Mouse (Mus musculus): Measurements from ENCODE around the gene Vmn1r76.

The Vmn1r76 gene

GRCm38 (mm10) chr7:11938113-11938512 is at the start of gene Vmn1r76:
Gene Vmn1r76, minus strand, starts transcription at chr7:11938213.
- no peak for DNase-seq (ENCODE audit: low spot score)

- DNase-seq (ENCODE audit: low spot score): no peak
Measured at GRCm38 (mm10) chr7:11972611-11973010, 34.6 kb upstream of the Vmn1r76 start.

GRCm38 (mm10) chr7:11947991-11948390 is 10.0 kb upstream of the Vmn1r76 start:
- DNase-seq (ENCODE audit: low spot score): no peak

DNA sequence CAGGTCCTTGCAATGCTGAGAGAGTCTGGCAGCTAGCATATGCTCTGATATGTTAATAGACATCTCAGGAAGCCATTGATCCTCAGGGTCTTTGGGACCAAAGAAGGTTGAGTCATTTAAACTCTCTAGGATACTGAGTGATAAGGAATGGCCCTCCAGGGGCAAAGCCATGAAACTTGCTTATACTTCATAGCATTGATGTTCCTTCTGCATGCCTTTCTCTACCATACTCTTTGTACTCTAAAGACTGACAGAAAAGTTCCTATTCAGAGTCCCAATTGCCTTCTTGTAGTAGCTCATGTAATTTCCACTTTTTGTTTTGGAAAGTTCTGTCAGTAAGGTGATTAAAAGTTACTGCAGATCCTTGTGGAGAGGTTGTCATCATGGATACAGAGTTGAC is 63.7 kb downstream of the Vmn1r76 start, which contains the start of gene Vmn1r75:
Gene Vmn1r75, plus strand, starts transcription at position 301 of the 400 bp plus-strand sequence.
- DNase-seq (ENCODE audit: low spot score): no peak

Measured in ovary, postnatal 10 days (tissue).